Mouse (Mus musculus): ENCODE measurements at regions not wholly inside any gene's neighbourhood (a gene's known extent, or its start where the extent isn't known, plus 50 kb on each side); places are given as distances from the start of the nearest gene placed in this dataset.

DNA sequence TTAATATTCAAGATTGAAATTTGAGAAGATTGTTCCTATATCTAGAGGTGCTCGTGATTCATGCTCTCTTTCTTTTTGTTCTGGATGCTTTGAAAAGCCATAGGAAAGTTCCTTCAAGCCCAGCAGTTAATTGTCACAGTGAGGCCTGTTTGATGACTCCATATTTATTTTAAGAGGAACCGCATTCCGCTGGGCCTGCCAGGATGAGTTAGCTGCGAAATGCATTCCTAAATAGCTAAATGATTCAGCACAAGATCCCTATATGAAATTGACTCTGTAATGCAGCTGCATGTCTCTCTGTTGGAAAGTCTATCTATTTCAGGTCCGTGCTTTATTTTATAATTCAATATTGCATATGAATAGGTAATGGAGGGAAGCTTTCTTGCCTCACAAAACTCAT lies 511.9 kb upstream of the Adgra3 start:
- no peak for DNase-seq (ENCODE audit: low read depth, low spot score)

DNA sequence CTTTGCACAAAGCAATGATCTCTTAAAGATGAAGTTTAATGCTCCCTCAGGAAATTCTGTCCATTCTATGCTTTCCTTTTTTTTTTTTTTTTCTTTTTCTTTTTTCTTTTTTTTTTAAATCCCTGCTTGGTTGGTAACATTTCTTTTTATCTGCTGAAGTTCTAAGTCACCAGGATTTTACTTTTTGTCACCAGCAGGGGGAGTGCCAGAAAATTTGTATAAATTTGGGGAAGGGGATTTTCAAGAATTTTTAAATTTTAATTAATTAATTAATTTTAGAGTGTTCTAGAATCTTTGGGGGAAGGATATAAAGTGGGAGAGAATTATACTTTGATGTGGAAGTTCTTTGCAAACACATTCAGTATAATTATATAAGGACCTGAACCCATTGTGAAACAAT lies 492.3 kb upstream of the Adgra3 start:
- DNase-seq (ENCODE audit: low read depth, low spot score), result no peak

DNA sequence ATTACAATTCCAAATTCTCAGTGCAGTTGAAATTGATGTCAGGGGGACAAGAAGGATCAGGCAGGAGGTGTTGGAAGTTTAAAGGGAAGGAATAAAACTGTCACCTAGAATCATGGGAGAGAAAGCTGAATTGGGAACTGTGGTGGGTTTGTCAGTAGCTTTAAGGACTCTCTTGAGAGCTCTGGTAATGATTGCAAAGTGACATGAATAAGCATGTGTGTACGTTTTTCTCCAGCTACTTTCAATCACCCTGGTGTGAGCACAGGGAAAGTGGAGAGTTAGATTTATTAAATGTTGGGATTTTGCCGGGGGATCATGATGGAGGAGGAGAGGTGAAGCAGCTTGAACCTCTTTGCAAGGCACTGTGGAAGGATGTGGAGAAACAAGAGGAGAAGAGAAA lies 453.7 kb upstream of the Adgra3 start:
- DNase-seq (ENCODE audit: low read depth, low spot score), result no peak

DNA sequence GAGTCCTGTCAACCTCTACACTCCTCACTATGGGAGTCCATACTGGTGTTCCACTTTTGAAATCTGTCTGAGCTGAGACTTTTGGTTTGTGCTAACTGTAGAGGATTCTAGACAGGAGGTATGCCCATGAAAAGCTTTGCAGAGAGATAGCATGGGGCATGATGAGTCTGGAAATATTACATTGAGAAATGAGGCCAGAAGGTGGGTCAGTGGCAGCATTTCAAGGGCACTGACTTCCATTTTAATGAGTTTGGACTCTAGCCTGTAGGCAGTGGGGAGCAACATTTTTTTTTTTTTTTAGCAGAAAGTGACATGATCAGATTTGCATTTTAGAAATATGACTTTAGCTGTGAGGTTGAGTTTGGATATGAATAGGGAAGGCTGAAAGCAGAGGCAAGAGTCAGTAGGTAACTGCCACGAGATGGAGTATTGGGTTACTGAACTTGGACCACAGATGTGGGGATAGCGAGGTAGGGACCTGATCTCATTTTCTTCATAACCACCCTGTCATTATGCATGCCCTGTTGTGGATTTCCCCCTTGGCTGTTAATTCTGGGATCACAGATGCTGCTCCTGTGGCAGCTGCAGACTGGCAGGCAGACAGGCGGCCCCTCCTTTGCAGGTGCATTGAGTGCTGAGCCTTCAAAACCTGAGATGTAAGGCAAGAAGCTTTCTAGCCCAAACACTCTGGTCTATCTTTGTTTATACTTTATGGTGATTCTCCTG lies 451.1 kb upstream of the Adgra3 start:
- no peak for DNase-seq (ENCODE audit: low read depth, low spot score)

DNA sequence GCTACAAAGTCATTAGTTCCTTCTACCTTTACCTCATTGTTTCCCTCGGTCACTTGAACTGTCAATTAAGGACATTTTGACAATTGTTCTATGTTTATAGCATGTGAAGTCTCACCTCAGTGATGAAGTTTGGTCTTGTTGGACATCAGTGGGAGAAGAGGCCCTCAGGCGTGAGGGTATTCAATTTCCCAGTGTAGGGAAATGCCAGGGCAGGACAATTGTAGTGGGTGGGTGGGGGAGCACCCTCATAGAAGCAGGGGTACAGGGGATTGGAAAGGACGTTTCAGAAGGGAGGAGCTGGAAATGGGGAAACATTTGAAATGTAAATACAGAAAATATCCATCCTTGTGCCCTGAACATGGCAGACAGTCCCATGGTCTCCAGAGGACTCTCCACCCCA lies 431.4 kb upstream of the Adgra3 start:
- DNase-seq (ENCODE audit: low read depth, low spot score), result no peak

DNA sequence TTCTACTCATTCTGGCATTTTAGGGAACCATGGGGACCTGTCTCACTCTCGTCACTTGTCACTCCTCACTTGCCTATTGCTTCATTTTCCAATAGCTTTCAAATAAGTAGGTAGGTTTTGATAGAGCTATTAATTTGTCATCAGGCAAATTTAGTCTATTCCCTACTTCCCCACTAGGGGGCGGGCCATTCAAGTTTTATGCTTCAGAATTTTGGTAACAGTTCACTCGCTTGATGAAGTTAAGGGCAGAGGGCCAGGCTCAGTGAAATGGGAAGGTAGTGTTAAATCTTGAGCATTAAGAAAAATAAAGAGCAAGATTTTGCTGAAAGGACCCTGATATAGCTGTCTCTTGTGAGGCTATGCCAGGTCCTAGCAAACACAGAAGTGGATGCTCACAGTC lies 418.2 kb upstream of the Adgra3 start:
- DNase-seq (ENCODE audit: low read depth, low spot score), result peak; percentile 3

DNA sequence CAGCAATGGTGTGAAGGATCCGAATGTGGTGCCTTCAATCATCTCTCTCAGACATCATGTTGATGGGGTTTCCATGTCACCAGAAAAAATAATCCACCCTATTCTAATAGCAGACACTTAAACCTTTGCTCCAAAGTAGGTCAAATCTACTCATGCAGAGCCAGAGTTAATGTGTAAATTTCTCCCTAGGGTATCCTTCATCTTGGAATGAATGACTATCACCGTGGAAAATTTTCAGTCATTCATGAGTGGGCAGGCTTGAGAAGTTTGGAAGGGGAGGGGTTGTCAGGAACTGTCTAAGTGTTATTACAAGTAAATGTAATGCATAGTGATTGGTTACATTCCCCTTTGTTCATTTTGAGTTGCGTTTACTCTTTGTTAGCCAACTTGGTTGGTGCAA lies 402.7 kb upstream of the Adgra3 start:
- DNase-seq (ENCODE audit: low read depth, low spot score), result no peak

DNA sequence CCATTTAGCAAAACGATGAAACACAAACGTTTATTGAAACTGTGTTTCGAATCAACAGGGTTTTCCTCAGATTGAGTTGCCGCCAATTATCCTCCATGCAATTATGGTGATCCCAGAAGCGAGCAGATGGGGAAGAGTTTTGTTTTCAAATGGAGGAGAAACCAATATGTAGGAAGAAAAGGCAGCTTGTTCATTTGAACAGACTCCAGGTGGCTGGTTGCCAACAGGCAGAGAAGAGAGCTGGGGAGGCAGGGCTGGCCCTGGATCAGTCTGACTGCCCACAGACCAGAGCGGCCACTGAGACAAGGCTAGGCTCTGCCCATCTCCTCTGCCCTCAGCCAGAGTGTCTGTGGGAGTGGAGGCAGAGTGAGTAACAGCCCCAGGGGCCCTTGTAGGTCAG lies 398.8 kb upstream of the Adgra3 start:
- DNase-seq (ENCODE audit: low read depth, low spot score), result no peak

DNA sequence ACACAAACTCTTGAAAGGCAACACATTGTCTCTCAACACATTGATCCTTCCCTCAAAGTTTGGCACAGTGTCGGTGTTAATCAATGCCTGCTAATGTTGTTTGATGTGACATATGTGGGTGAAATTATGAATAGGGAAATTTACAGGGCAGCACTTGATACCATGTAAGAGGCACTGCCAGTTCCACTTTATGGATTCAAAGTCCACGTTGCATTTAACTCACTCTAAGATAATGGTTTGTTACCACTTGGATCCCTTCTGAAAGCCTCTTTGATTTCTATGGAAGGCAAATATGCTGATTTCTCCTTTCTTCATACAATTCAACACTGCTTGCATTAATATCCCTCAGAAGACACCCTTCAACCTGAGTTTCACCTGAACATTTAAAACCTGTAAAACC lies 395.6 kb upstream of the Adgra3 start:
- no peak for DNase-seq (ENCODE audit: low read depth, low spot score)

DNA sequence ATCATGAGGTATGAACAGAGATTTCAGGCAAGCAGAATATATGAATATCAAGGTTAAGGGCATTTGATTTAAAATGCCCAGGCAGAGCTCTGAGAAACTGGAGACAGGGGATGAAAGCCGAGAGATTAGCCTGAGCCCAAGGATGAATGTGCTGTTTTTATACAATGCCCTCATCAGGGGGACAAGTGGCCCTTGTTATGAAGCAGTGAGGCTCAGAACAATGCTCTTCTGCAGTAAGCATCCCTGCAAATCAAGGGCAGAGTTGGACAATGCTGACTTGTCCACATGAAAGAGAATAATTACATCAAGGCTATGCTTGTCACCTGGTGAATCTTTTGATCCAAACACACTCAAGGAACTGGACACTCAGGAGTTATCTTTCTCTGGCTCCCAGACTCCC lies 348.1 kb upstream of the Adgra3 start:
- DNase-seq (ENCODE audit: low read depth, low spot score), result no peak

DNA sequence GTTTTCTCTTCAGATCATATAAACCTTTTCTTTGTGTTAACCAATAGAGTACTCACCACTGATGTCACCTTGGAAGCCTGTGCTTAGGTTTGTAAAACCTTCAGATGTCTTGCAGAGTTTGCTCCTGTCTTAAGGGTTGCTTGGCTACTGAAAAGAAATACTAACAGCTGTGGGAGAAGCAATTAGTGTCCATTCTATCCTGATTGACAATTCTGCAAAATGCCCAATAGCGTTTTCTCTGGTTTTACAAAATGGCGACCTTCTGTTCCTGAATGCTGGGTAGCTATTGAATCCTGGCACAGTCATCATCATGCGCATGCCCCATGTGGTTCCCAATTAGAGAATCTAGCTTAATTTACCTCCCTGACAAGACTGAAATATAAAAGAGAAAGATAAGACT lies 347.7 kb upstream of the Adgra3 start:
- no peak for DNase-seq (ENCODE audit: low read depth, low spot score)
